Mouse (Mus musculus) hindbrain, embryonic 14.5 days (tissue): ENCODE results near the gene Nav2. TPM values are rescaled to one million over a fixed set of nuclear protein-coding genes. Genes with fewer than 3 reads are reported as not detected.
A peak's percentile ranks its signal among the peaks of the same experiment; 100 is the strongest.

Source experiments
- ATAC-seq: fragments of 200-750 bp; cut with Nextera tagmentation; 2 replicates; pipeline ENCODE4 v1.8.0; 2017; ENCODE audit warnings: moderate number of reproducible peaks, mild to moderate bottlenecking, moderate TSS enrichment, moderate library complexity; ENCODE audit not compliant: low FRiP score
- DNase-seq: peaks from one replicate; pipeline ENCODE4 v3.0.0-alpha.2; 2015; ENCODE audit warnings: low spot score
- H3K27ac ChIP-seq: fragments of 300-500 bp; sonication (generic); 2 replicates; pipeline ENCODE4 v1.5.1; 2014; ENCODE audit warnings: mild to moderate bottlenecking, moderate library complexity
- H3K27me3 ChIP-seq: fragments of 300-500 bp; sonication (generic); 2 replicates; pipeline ENCODE4 v1.6.1; 2014; ENCODE audit warnings: mild to moderate bottlenecking, low read length, mixed read lengths; ENCODE audit not compliant: control insufficient read depth, insufficient read depth
- H3K36me3 ChIP-seq: fragments of 300-500 bp; sonication (generic); replicated peaks from 2 replicates; pipeline ENCODE4 v1.6.1; 2014; ENCODE audit not compliant: control insufficient read depth, insufficient read depth
- H3K4me1 ChIP-seq: fragments of 300-500 bp; sonication (generic); replicated peaks from 2 replicates; pipeline ENCODE4 v1.6.1; 2014; ENCODE audit warnings: antibody characterized with exemption, low read length, mixed read lengths; ENCODE audit not compliant: control insufficient read depth, insufficient read depth
- H3K4me2 ChIP-seq: fragments of 300-500 bp; sonication (generic); replicated peaks from 2 replicates; pipeline ENCODE4 v1.6.1; 2014; ENCODE audit warnings: mild to moderate bottlenecking, moderate library complexity
- H3K4me3 ChIP-seq: fragments of 300-500 bp; sonication (generic); replicated peaks from 2 replicates; pipeline ENCODE4 v1.5.1; 2014; ENCODE audit warnings: mild to moderate bottlenecking, low read length
- H3K9ac ChIP-seq: fragments of 300-500 bp; sonication (generic); 2 replicates; pipeline ENCODE4 v1.6.1; 2014
- H3K9me3 ChIP-seq: fragments of 300-500 bp; sonication (generic); 2 replicates; pipeline ENCODE4 v1.6.1; 2016; ENCODE audit warnings: low read length; ENCODE audit not compliant: control insufficient read depth
- WGBS: fragments of 180-500 bp; shearing (Covaris S2); extraction: QIAGEN DNeasy Blood & Tissue Kit; methylation state at CpG from one replicate; pipeline ENCODE4 v1.1.7; 2014; 5-methylcytosine and 5-hydroxymethylcytosine counted together
- polyA plus RNA-seq: library from polyadenylated mRNA; unstranded; fragments of >200 nt; fragmentation: Nextera tagmentation; extraction: Ambion mirVana; gene quantifications from 2 replicates; pipeline ENCODE4 v1.2.1, GENCODE M21; 2014

The Nav2 gene
- polyA plus RNA-seq, 1 experiment from 2014 or later, result 28.2 TPM

DNA sequence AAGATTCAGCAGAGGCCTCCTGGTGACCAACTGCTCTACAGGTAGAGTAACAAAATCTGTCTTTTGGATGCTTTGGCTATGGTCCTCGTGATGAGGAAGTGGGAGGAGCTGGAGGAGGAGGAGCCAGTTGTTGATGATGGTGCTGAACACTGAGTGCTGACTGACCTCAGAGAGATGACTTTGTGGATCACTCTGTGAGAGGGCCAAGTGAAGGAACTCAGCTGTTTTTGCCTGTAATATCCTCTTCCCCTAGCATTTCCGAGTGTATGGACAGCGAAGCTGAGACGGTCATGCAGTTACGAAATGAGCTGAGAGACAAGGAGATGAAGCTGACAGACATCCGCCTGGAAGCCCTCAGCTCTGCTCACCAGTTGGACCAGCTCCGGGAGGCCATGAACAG, 674.0 kb downstream of the Nav2 start:
- DNase-seq, result no peak
- no peak overlapping the region for H3K4me3 ChIP-seq
- H3K4me2 ChIP-seq, result no peak overlapping the region
- H3K27me3 ChIP-seq, result no peaks in the 10 kb centered on the region
- WGBS, result 91% methylated on average over 7 of the region's 7 CpGs
- H3K9me3 ChIP-seq, result no peaks in the 10 kb centered on the region
- H3K36me3 ChIP-seq, result peaks cover 32% of the 10 kb centered on the region
- H3K9ac ChIP-seq, result no peak overlapping the region
- no peaks in the 10 kb centered on the region for H3K4me1 ChIP-seq
- no peak overlapping the region for H3K27ac ChIP-seq
- ATAC-seq, result no peak

DNA sequence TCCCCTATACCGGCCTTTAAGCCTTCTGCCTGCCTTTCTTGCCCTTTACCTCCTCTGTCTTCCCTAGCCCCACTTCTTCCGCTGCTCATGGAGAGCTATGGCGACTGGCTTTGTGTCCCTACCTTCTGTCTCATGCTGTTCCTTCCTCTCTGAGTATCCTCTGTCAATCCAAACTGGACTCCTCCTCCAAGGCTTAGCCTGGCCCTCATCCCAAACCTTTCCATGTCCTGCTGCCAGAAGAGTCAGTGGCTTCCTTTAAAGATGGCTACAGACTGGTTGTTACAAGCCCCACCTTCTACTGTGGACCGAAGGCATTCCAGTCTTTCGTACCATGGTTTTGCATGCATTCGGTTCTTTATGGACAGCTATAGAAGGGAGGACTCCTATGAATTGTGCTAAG, 674.7 kb downstream of the Nav2 start:
- Histone ChIP-seq H3K27ac (no peak overlapping the region), H3K4me3 (no peak overlapping the region), H3K9ac (no peak overlapping the region), H3K4me1 (no peaks in the 10 kb centered on the region), H3K36me3 (peaks cover 38% of the 10 kb centered on the region), H3K4me2 (no peak overlapping the region), H3K27me3 (no peaks in the 10 kb centered on the region), H3K9me3 (no peaks in the 10 kb centered on the region)
- no peak for DNase-seq
- ATAC-seq, result no peak
- 92% methylated on average over 6 of the region's 6 CpGs for WGBS

DNA sequence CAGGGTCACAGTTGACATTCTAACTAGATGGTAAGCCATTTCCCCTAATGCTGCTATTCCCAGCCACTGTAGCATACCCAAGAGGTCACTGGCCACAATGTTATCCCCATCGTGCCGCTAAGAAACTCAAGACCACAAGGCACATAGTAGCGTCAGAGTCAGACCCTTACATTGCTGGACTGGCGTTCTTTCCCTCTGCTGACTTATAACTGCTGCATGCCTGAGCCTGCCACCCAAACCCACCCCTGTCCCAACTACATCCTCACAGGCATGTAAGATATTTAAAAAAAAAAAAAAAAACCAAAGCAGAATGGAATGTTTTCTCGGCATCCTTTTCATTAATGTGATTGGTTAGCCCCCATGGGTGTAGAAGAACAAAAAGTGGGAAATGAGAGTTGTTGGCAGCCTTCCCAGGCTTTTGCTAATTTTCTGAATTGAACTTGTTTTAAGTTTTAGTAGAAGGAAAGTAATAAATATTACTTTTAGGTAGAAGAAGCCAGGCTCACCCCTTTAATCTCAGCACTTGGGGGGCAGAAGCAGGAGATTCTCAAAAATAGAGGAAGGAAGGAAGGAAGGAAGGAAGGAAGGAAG, 678.1 kb downstream of the Nav2 start:
- Histone ChIP-seq H3K27me3 (no peaks in the 10 kb centered on the region), H3K4me2 (no peak overlapping the region), H3K36me3 (peaks cover 57% of the 10 kb centered on the region), H3K4me1 (no peaks in the 10 kb centered on the region), H3K27ac (0 out of 2 replicates have a peak overlapping the region, but pooled peaks have one; percentile 5), H3K9me3 (no peaks in the 10 kb centered on the region), H3K4me3 (no peak overlapping the region), H3K9ac (no peak overlapping the region)
- 80% methylated on average over 5 of the region's 5 CpGs for WGBS
- DNase-seq (no peak), ATAC-seq (no peak)

DNA sequence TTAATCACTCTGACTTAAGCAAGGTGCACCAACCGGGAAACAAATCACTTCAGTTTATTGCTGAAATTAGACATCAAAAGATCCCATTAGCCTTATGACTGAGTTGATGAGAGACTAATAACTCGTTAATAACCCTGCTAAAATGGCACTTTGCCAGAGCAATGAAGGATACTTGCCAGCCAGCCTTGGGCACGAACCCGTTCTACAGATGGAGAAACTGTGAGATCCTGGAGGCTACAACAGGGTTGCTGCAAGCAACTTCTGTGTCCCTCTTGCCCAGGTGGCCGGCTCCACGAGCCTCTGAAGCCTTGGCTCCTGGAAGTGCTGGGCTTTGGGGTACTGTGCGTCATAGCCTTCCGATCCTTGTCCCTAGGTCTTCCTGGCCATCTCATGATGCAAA, 681.1 kb downstream of the Nav2 start:
- no peaks in the 10 kb centered on the region for H3K27me3 ChIP-seq
- no peak overlapping the region for H3K4me2 ChIP-seq
- H3K36me3 ChIP-seq, result peaks cover 61% of the 10 kb centered on the region
- 91% methylated on average over 8 of the region's 8 CpGs for WGBS
- DNase-seq (no peak), ATAC-seq (no peak)
- no peaks in the 10 kb centered on the region for H3K9me3 ChIP-seq
- H3K27ac ChIP-seq, result no peak overlapping the region
- H3K4me3 ChIP-seq, result no peak overlapping the region
- no peaks in the 10 kb centered on the region for H3K4me1 ChIP-seq
- H3K9ac ChIP-seq, result no peak overlapping the region

DNA sequence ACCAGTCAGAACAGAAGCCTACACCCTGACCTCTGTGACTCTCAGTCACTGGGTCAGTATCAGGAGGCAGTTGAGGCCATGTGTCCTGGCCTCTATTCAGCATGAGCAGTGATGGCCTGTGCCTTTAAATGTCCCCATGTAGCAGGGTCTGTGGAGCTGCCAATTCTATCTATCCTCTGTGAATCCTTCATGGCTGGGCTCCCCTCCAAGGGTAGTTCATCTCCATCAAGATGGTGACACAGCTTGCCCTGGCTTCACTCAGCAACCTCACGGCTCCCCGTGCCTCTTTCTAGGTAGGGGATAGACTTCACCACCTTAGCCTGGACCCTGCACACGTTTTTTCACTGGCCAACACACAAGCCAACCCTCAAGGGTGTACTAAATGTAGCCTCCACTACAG, 689.3 kb downstream of the Nav2 start:
- Histone ChIP-seq H3K36me3 (peaks cover 55% of the 10 kb centered on the region), H3K4me2 (no peak overlapping the region), H3K4me3 (no peak overlapping the region), H3K4me1 (no peaks in the 10 kb centered on the region), H3K27me3 (no peaks in the 10 kb centered on the region), H3K27ac (no peak overlapping the region), H3K9ac (no peak overlapping the region), H3K9me3 (no peaks in the 10 kb centered on the region)
- WGBS, result 86% methylated on average over 3 of the region's 3 CpGs
- DNase-seq, result no peak
- no peak for ATAC-seq

DNA sequence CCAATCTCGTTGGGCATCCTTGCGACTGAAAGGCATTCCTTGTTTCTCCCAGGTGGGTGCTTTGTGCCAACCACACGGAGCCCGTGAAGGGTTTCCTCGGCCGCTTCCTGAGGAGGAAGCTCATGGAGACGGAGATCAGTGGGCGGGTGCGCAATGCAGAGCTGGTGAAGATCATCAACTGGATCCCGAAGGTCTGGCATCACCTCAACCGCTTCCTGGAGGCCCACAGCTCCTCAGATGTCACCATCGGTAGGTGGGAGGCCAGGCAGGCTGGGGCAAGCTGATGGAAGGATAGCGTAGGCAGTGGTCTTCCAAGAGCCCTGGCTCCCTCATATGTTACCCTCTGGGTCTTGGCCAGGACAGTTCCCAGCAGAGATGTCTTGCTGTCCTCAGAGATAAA, 689.7 kb downstream of the Nav2 start:
- WGBS, result 96% methylated on average over 13 of the region's 13 CpGs
- no peak for ATAC-seq
- Histone ChIP-seq H3K4me1 (no peaks in the 10 kb centered on the region), H3K27ac (no peak overlapping the region), H3K36me3 (peaks cover 55% of the 10 kb centered on the region), H3K4me3 (no peak overlapping the region), H3K4me2 (no peak overlapping the region), H3K27me3 (no peaks in the 10 kb centered on the region), H3K9me3 (no peaks in the 10 kb centered on the region), H3K9ac (no peak overlapping the region)
- DNase-seq, result no peak

DNA sequence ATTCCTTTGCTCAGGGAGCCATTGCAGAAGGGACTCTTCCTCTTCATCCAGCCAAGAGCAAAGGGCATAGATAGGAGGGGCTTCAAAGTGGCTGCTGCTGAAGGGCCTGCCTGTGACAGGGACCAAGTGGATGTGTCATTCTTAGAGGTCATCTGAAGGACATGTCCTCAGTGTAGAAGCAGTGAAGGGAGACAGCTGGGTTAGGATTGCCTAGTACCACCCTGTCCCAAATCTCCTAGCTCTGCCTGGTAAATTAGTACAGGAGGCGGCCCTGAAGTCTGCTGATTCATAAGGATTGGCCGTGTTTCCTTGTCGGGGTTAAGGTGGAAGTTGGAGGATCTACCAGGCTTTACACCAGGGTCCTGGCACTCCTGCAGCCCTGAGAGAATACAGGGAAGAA, 691.4 kb downstream of the Nav2 start:
- H3K4me2 ChIP-seq, result no peak overlapping the region
- peaks cover 48% of the 10 kb centered on the region for H3K36me3 ChIP-seq
- H3K4me3 ChIP-seq, result no peak overlapping the region
- no peaks in the 10 kb centered on the region for H3K4me1 ChIP-seq
- DNase-seq (no peak), ATAC-seq (no peak)
- no peak overlapping the region for H3K27ac ChIP-seq
- no peaks in the 10 kb centered on the region for H3K9me3 ChIP-seq
- no peak overlapping the region for H3K9ac ChIP-seq
- H3K27me3 ChIP-seq, result no peaks in the 10 kb centered on the region
- 92% methylated on average over 3 of the region's 3 CpGs for WGBS

DNA sequence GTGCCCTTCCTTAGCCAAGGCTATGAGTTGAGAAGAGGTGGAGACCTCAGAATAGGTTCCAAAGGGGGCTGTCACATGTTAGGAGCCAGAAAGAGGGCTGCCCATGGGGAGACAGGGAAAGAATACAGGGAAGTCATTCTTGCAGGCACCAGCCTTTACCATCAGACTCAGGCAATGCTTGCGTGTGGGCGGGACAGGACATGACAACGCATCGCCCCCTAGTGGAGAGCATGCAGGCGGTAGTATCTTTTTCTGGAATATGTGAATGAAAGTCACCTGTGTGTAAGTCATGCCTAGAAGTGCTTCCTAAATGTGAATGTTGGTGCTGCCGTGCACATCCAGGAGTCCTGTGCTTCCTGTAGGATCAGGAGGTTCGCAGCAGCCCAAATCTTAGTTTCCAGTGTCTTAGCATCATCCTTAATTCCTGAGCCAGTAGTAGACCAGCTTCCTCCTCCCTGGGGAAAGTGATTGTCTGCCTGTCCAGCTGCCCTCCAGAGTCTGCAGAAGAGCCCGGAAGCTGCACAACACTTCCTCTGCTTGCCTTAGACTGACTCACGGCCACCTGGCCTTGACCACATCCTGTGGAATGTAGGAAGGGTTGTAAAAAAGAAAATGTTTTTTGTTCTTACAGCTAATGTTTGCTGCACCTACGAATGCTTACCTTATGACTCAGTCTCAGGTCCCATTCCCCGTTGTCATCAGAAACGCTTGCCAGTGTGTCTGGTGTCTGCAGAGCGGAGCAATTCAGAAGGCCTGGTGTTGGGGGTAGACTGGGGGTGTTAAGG, 692.9 kb downstream of the Nav2 start:
- no peak overlapping the region for H3K27ac ChIP-seq
- H3K9ac ChIP-seq, result no peak overlapping the region
- no peak overlapping the region for H3K4me2 ChIP-seq
- ATAC-seq, result peak; percentile 59; the same call in 1 of the 2 replicates
- H3K27me3 ChIP-seq, result no peaks in the 10 kb centered on the region
- 61% methylated on average over 13 of the region's 13 CpGs for WGBS
- DNase-seq, result peak; percentile 71
- H3K36me3 ChIP-seq, result peaks cover 40% of the 10 kb centered on the region
- H3K9me3 ChIP-seq, result no peaks in the 10 kb centered on the region
- H3K4me3 ChIP-seq, result no peak overlapping the region
- no peaks in the 10 kb centered on the region for H3K4me1 ChIP-seq

DNA sequence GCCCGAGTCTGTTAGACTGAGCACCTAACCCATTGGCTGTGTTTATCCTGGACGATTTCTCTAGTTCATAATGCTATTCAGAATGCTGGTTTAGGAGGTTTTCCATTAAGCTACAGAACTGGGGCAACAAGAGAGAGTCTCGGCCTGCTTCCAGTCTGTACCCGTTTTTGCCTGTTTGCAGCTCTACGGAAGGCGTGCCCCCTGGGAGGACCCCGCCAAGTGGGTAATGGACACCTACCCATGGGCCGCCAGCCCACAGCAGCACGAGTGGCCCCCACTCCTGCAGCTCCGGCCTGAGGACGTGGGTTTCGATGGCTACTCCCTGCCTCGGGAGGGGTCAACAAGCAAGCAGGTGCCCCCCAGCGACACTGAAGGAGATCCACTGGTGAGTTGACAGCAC, 695.7 kb downstream of the Nav2 start:
- H3K4me2 ChIP-seq, result no peak overlapping the region
- H3K27ac ChIP-seq, result no peak overlapping the region
- no peaks in the 10 kb centered on the region for H3K4me1 ChIP-seq
- whole genome bisulfite sequencing, result 94% methylated on average over 14 of the region's 14 CpGs
- ATAC-seq (no peak), DNase-seq (no peak)
- H3K36me3 ChIP-seq, result peaks cover 15% of the 10 kb centered on the region
- H3K9ac ChIP-seq, result no peak overlapping the region
- H3K9me3 ChIP-seq, result no peaks in the 10 kb centered on the region
- H3K4me3 ChIP-seq, result no peak overlapping the region
- H3K27me3 ChIP-seq, result no peaks in the 10 kb centered on the region
